Mouse (Mus musculus): ENCODE results near the gene Mindy3. TPM values are rescaled to one million over a fixed set of nuclear protein-coding genes. Genes with fewer than 3 reads are reported as not detected.

The Mindy3 gene
- polyA plus RNA-seq, 1 experiment from 2014 or later, result 33.6 TPM

GRCm38 (mm10) chr2:12316361-12316760 is 102.9 kb downstream of the Mindy3 start:
- H3K27me3 ChIP-seq (ENCODE audit: control insufficient read depth, insufficient read depth, low read length), result no peaks in the 10 kb centered on the region
- DNase-seq (ENCODE audit: low spot score) (no peak), ATAC-seq (ENCODE audit: low FRiP score, low TSS enrichment) (no peak)

DNA sequence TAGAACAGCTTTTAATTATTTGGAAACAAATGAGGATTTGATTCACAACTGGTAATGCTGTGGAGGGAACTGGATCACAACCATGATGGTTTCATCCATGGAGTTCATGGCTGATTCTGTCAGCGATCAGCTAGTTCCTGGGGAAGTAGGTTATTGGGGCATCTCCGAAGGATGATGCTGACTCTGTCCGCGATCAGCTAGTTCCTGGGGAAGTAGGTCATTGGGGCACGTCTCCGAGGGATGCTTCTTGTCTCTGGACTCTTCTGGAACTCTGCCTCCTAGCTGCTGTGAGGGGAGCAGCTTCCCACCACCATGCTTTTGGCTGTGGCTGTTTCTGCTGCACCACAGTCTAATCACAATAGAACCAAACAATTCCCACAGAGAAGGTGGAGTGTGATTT is 105.2 kb downstream of the Mindy3 start:
- Histone ChIP-seq H3K9ac (ENCODE audit: low read length) (no peak overlapping the region), H3K4me2 (replicated peaks; ENCODE audit: low read depth) (no peak overlapping the region), H3K4me3 (ENCODE audit: low read depth, low read length) (no peak overlapping the region), H3K27ac (replicated peaks) (no peak overlapping the region), H3K9me3 (ENCODE audit: control insufficient read depth, low read length) (no peaks in the 10 kb centered on the region), H3K4me1 (replicated peaks; ENCODE audit: control insufficient read depth, insufficient read depth) (no peaks in the 10 kb centered on the region), H3K27me3 (ENCODE audit: control insufficient read depth, insufficient read depth, low read length) (no peaks in the 10 kb centered on the region), H3K36me3 (ENCODE audit: control insufficient read depth, insufficient read depth, low read length) (no peaks in the 10 kb centered on the region)
- ATAC-seq (ENCODE audit: low FRiP score, low TSS enrichment), result no peak
- 87% methylated on average over 6 of the region's 6 CpGs for WGBS
- TF ChIP-seq EP300 (optimal IDR thresholded peaks at IDR 0.05), result no peak
- 0 out of 2 replicates have a peak, but pooled peaks have one; percentile 3 for TF ChIP-seq CTCF (IDR thresholded peaks at IDR 0.05; ENCODE audit: low read depth)
- no peak for DNase-seq (ENCODE audit: low spot score)

More at GRCm38 (mm10) chr2:12316361-12316760, 102.9 kb downstream of the Mindy3 start:
- no peaks in the 10 kb centered on the region for H3K9me3 ChIP-seq (ENCODE audit: control insufficient read depth, low read length)
- 39% methylated on average over 7 of the region's 7 CpGs for WGBS
- H3K4me1 ChIP-seq (replicated peaks; ENCODE audit: control insufficient read depth, insufficient read depth), result no peaks in the 10 kb centered on the region
- TF ChIP-seq EP300 (optimal IDR thresholded peaks at IDR 0.05) (no peak), CTCF (IDR thresholded peaks at IDR 0.05; ENCODE audit: low read depth) (no peak)
- H3K4me2 ChIP-seq (replicated peaks; ENCODE audit: low read depth), result no peak overlapping the region
- no peak overlapping the region for H3K27ac ChIP-seq (replicated peaks)
- H3K36me3 ChIP-seq (ENCODE audit: control insufficient read depth, insufficient read depth, low read length), result no peaks in the 10 kb centered on the region
- no peak overlapping the region for H3K4me3 ChIP-seq (ENCODE audit: low read depth, low read length)
- no peak overlapping the region for H3K9ac ChIP-seq (ENCODE audit: low read length)

DNA sequence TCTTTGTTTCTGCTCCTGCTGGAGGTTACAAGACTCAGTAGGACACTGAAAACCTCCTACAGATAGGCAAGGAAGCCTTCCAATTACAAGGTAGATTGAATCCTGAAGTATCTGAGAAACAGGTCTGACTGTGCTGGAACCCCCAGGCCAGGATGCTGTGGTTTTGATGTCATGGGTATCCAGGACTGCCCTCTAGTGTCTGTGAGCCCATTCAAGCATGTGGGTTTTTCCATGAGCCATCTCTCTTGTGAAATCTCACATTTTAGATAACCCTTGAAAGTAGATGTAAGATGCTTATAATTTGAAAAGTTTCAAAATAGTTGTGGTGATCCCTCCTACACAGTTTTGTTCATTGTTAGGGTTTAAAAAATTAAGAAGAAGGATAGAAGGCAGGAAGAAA is 110.8 kb downstream of the Mindy3 start:
- H3K36me3 ChIP-seq (ENCODE audit: control insufficient read depth, insufficient read depth, low read length), result no peaks in the 10 kb centered on the region
- TF ChIP-seq CTCF (IDR thresholded peaks at IDR 0.05; ENCODE audit: low read depth) (peak; percentile 39), EP300 (optimal IDR thresholded peaks at IDR 0.05) (no peak)
- no peaks in the 10 kb centered on the region for H3K9me3 ChIP-seq (ENCODE audit: control insufficient read depth, low read length)
- ATAC-seq (ENCODE audit: low FRiP score, low TSS enrichment), result no peak
- H3K9ac ChIP-seq (ENCODE audit: low read length), result no peak overlapping the region
- H3K27ac ChIP-seq (replicated peaks), result no peak overlapping the region
- H3K4me3 ChIP-seq (ENCODE audit: low read depth, low read length), result no peak overlapping the region
- no peak for DNase-seq (ENCODE audit: low spot score)
- H3K4me1 ChIP-seq (replicated peaks; ENCODE audit: control insufficient read depth, insufficient read depth), result no peaks in the 10 kb centered on the region
- no peak overlapping the region for H3K4me2 ChIP-seq (replicated peaks; ENCODE audit: low read depth)
- no peaks in the 10 kb centered on the region for H3K27me3 ChIP-seq (ENCODE audit: control insufficient read depth, insufficient read depth, low read length)

GRCm38 (mm10) chr2:12307311-12307710 is 112.0 kb downstream of the Mindy3 start:
- H3K9me3 ChIP-seq (ENCODE audit: control insufficient read depth, low read length), result no peaks in the 10 kb centered on the region
- DNase-seq (ENCODE audit: low spot score) (no peak), ATAC-seq (ENCODE audit: low FRiP score, low TSS enrichment) (no peak)
- H3K4me2 ChIP-seq (replicated peaks; ENCODE audit: low read depth), result no peak overlapping the region
- no peak for TF ChIP-seq EP300 (optimal IDR thresholded peaks at IDR 0.05)
- no peak overlapping the region for H3K4me3 ChIP-seq (ENCODE audit: low read depth, low read length)
- no peak overlapping the region for H3K27ac ChIP-seq (replicated peaks)
- H3K9ac ChIP-seq (ENCODE audit: low read length), result no peak overlapping the region
- no peaks in the 10 kb centered on the region for H3K4me1 ChIP-seq (replicated peaks; ENCODE audit: control insufficient read depth, insufficient read depth)
- no peaks in the 10 kb centered on the region for H3K36me3 ChIP-seq (ENCODE audit: control insufficient read depth, insufficient read depth, low read length)
- no peaks in the 10 kb centered on the region for H3K27me3 ChIP-seq (ENCODE audit: control insufficient read depth, insufficient read depth, low read length)

GRCm38 (mm10) chr2:12305064-12305650 is 114.1 kb downstream of the Mindy3 start:
- Histone ChIP-seq H3K4me1 (replicated peaks; ENCODE audit: control insufficient read depth, insufficient read depth) (no peaks in the 10 kb centered on the region), H3K4me2 (replicated peaks; ENCODE audit: low read depth) (no peak overlapping the region), H3K27me3 (ENCODE audit: control insufficient read depth, insufficient read depth, low read length) (no peaks in the 10 kb centered on the region), H3K27ac (replicated peaks) (no peak overlapping the region), H3K9me3 (ENCODE audit: control insufficient read depth, low read length) (no peaks in the 10 kb centered on the region), H3K36me3 (ENCODE audit: control insufficient read depth, insufficient read depth, low read length) (no peaks in the 10 kb centered on the region), H3K4me3 (ENCODE audit: low read depth, low read length) (no peak overlapping the region), H3K9ac (ENCODE audit: low read length) (no peak overlapping the region)
- ATAC-seq (ENCODE audit: low FRiP score, low TSS enrichment) (no peak), DNase-seq (ENCODE audit: low spot score) (no peak)
- TF ChIP-seq CTCF (IDR thresholded peaks at IDR 0.05; ENCODE audit: low read depth), result no peak
- no peak for TF ChIP-seq EP300 (optimal IDR thresholded peaks at IDR 0.05)
- WGBS, result 59% methylated on average over 9 of the region's 9 CpGs

DNA sequence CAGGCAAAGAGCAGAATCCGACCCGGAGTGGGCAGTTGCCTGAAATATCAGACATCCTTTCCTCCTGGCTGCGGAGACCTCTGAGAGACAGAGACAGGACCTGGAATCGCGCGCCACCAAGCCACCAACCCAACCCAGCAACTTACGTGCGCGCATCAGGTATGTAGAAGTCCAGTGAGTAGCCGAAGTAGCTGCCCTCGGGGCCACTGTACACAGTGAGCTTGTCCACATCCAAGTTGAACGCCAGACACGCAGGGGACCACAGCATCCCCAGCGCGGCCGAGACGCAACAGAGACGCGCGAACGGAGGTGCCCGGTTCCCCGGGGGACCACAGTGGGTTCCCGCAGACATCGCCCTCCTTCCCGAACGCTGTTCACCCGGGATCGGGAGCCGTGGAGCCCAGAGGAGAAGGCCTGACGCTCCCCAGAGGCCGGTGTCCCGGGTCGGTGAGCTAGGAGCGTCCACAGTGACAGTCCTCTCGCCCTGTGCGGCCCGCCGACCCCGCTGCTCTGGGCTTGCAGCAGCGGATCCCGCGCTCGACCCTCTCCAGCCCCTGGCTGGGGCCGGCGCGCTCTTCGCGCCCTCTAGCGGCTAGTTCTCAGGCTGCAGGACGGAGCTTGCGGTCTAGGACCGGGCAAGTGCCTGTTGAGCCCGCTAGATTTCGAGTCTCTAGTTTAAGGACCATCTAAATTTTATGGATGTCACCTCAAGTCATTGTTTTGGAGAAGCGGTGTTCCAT is 117.7 kb downstream of the Mindy3 start, which contains the start of gene Itga8:
Gene Itga8, minus strand, starts transcription at position 492 of the 740 bp plus-strand sequence.
- H3K27me3 ChIP-seq (ENCODE audit: control insufficient read depth, insufficient read depth, low read length), result no peaks in the 10 kb centered on the region
- peak within 1 kb of the TSS; percentile 18; the same call in 1 of the 2 replicates for H3K27ac ChIP-seq (replicated peaks)
- WGBS, result 1% methylated on average over 56 of the region's 56 CpGs
- H3K4me3 ChIP-seq (ENCODE audit: low read depth, low read length), result peak within 1 kb of the TSS; percentile 67
- H3K4me2 ChIP-seq (replicated peaks; ENCODE audit: low read depth), result peak within 1 kb of the TSS; percentile 90
- peak within 1 kb of the TSS; percentile 70 for H3K9ac ChIP-seq (ENCODE audit: low read length)
- TF ChIP-seq CTCF (IDR thresholded peaks at IDR 0.05; ENCODE audit: low read depth) (peak; percentile 96), EP300 (optimal IDR thresholded peaks at IDR 0.05) (no peak)
- ATAC-seq (ENCODE audit: low FRiP score, low TSS enrichment) (peak; percentile 92), DNase-seq (ENCODE audit: low spot score) (peak; percentile 76)
- no peaks in the 10 kb centered on the region for H3K36me3 ChIP-seq (ENCODE audit: control insufficient read depth, insufficient read depth, low read length)
- H3K4me1 ChIP-seq (replicated peaks; ENCODE audit: control insufficient read depth, insufficient read depth), result no peaks in the 10 kb centered on the region
- H3K9me3 ChIP-seq (ENCODE audit: control insufficient read depth, low read length), result no peaks in the 10 kb centered on the region
